Mouse (Mus musculus) cortical plate, adult 2 months (tissue): Measurements from ENCODE around the gene Irf3.

Experiments used
- CTCF ChIP-seq: fragments of 200-500 bp; IDR thresholded peaks from 2 replicates; pipeline ENCODE4 v1.5.1; 2011; ENCODE audit warnings: mild to moderate bottlenecking, control low read depth, low read length; ENCODE audit not compliant: insufficient read depth; ENCODE audit errors: extremely low read depth
- POLR2A ChIP-seq: fragments of 200-500 bp; IDR thresholded peaks from 2 replicates; pipeline ENCODE4 v1.6.1; 2011; ENCODE audit warnings: mild to moderate bottlenecking, low read length, control low read depth; ENCODE audit not compliant: insufficient read depth; ENCODE audit errors: extremely low read depth

- TF ChIP-seq CTCF (no peak), POLR2A (no peak)
Measured at GRCm38 (mm10) chr7:45033722-45034359, 36.4 kb downstream of the Irf3 start.
